Mouse (Mus musculus) adrenal gland, adult 2 months (tissue): Measurements from ENCODE around the gene Pbrm1. TPM values are rescaled to one million over a fixed set of nuclear protein-coding genes. Genes with fewer than 3 reads are reported as not detected.

Source experiments
- DNase-seq: peaks from one replicate; pipeline ENCODE4 v3.0.0; 2021
- polyA plus RNA-seq: library from polyadenylated mRNA; depleted of rRNA; stranded (reverse); fragments of >200 nt; gene quantifications from 2 replicates; pipeline ENCODE4 v1.2.3, GENCODE M21; 2012; rRNA removed
- total RNA-seq, 2 experiments: library from RNA; stranded (reverse); gene quantifications; 2 replicates each; pipeline ENCODE4 v1.2.3; 2021

The Pbrm1 gene
- total and polyA plus RNA-seq, 3 experiments = 9.3 to 48.9 (median 45.7) TPM

DNA sequence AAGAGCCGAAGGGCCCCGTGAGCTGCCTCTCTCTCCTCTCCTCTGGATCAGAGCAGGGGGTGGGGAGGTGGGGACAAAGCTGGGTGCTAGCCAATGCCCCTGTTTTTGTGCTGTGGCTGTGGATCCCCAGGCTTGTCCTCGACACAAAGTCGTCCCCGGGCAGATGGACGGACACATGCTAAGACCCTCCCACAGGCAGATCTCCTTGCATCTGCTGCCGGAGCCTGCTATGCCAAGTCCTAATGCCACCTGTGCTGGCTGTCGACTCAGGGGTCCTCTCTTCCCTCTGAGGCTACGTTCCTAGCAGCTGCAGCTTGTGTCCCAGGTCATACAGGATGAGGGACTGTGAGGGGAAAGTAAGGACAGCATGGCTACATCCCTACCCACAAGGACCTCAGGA is 147.9 kb downstream of the Pbrm1 start:
- DNase-seq = no peak

DNA sequence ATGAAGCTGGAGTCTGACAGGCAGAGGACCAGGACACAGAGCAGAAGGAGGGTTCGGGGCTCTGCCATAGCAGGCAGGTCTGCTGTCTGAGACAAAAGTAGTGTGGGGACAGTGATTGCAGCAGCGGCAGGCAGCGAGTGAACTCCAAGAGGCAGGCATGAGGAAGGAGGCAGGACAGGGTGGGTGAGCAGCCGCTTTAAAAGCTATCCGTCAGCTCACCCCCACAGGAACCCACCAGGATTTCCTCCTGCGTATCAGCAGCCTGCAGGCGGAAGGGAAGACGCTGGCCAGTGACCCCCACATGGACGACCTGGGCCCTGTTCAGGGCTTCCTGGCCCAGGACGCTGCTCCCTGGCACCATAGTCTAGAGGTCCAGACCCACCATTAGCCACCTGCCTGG is 149.5 kb downstream of the Pbrm1 start, which contains the start of gene Stab1:
Gene Stab1, minus strand, starts transcription at position 217 of the 400 bp plus-strand sequence.
- DNase-seq = peak; percentile 63

DNA sequence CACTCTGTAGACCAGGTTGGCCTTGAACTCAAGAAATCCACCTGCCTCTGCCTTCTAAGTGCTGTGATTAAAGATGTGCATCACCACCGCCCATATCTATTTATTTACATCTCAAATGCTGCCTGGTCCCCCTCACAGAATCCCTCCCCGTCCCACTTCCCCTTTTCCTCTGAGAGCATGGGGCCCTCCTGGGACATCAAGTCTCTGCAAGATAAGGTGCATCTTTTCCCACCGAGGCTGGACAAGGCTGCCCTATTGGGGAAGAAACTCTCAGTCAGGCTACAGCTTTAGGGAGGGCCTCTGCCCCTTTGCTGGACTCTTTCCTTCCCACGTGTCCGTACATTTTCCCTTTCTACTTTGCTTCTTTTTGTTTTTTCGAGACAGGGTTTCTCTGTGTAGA is 150.6 kb downstream of the Pbrm1 start:
- no peak for DNase-seq

GRCm38 (mm10) chr14:31170963-31171362 is 152.0 kb downstream of the Pbrm1 start:
- DNase-seq = no peak

Other genes with a start within 250 kb of the Pbrm1 start
- 10 to 100 TPM; 16.0 to 24.6 TPM for gene Tmem110, start 193.5 kb upstream of the Pbrm1 start, total RNA-seq
- gene Tmem110, start 193.5 kb upstream of the Pbrm1 start, polyA plus RNA-seq = 21.6 and 22.1 TPM in 2 replicates
- 1 to 10 TPM; 1.8 to 5.3 TPM for gene Mustn1, start 139.9 kb upstream of the Pbrm1 start, total RNA-seq
- 3.6 and 3.8 TPM in 2 replicates for gene Mustn1, start 139.9 kb upstream of the Pbrm1 start, polyA plus RNA-seq
- gene Itih4, start 132.7 kb upstream of the Pbrm1 start, total RNA-seq = 10 to 100 TPM in 1 of 2 experiments, 1 to 10 TPM in 1; 6.2 to 12.7 TPM
- 0.64 and 0.88 TPM in 2 replicates for gene Itih4, start 132.7 kb upstream of the Pbrm1 start, polyA plus RNA-seq
- gene Itih3, start 95.4 kb upstream of the Pbrm1 start, total RNA-seq = 1 to 10 TPM in 1 of 2 experiments, under 1 TPM in 1; 0.97 to 2.5 TPM
- gene Itih3, start 95.4 kb upstream of the Pbrm1 start, polyA plus RNA-seq = 0.18 and 0.19 TPM in 2 replicates
- gene Itih1, start 75.8 kb upstream of the Pbrm1 start, total RNA-seq = 1 to 10 TPM in 1 of 2 experiments, not detected in 1; 2.2 TPM
- gene Itih1, start 75.8 kb upstream of the Pbrm1 start, polyA plus RNA-seq = 0.37 TPM in 1 of 2 replicates, not detected in the other
- 10 to 100 TPM; 10.2 to 13.3 TPM for gene Nek4, start 67.8 kb upstream of the Pbrm1 start, total RNA-seq
- gene Nek4, start 67.8 kb upstream of the Pbrm1 start, polyA plus RNA-seq = 5.2 and 5.5 TPM in 2 replicates
- 10 to 100 TPM; 40.9 to 50.7 TPM for gene Glt8d1, start 17.7 kb upstream of the Pbrm1 start, total RNA-seq
- 17.7 and 23.3 TPM in 2 replicates for gene Glt8d1, start 17.7 kb upstream of the Pbrm1 start, polyA plus RNA-seq
- gene Spcs1, start 17.5 kb upstream of the Pbrm1 start, total RNA-seq = 100 to 1,000 TPM; 234 to 254 TPM
- 60.5 and 69.4 TPM in 2 replicates for gene Spcs1, start 17.5 kb upstream of the Pbrm1 start, polyA plus RNA-seq
- gene Gnl3, start within 50 bp of the Pbrm1 start, total RNA-seq = 100 to 1,000 TPM in 1 of 2 experiments, 10 to 100 TPM in 1; 54.3 to 140 TPM
- 5.8 and 8.3 TPM in 2 replicates for gene Gnl3, start within 50 bp of the Pbrm1 start, polyA plus RNA-seq
- gene Smim4, start 109.8 kb downstream of the Pbrm1 start, total RNA-seq = 10 to 100 TPM; 71.2 to 84.4 TPM
- gene Smim4, start 109.8 kb downstream of the Pbrm1 start, polyA plus RNA-seq = 133 TPM in 2 replicates
- gene Nt5dc2, start 111.9 kb downstream of the Pbrm1 start, total RNA-seq = 10 to 100 TPM; 22.5 to 33.3 TPM
- 107 and 124 TPM in 2 replicates for gene Nt5dc2, start 111.9 kb downstream of the Pbrm1 start, polyA plus RNA-seq
- 10 to 100 TPM; 55.8 to 67.6 TPM for gene Stab1, start 149.5 kb downstream of the Pbrm1 start, total RNA-seq
- gene Stab1, start 149.5 kb downstream of the Pbrm1 start, polyA plus RNA-seq = 80.5 and 82.1 TPM in 2 replicates
- 1 to 10 TPM; 1.3 to 1.7 TPM for gene Tnnc1, start 189.2 kb downstream of the Pbrm1 start, total RNA-seq
- gene Tnnc1, start 189.2 kb downstream of the Pbrm1 start, polyA plus RNA-seq = 0.36 TPM in 1 of 2 replicates, not detected in the other
- 100 to 1,000 TPM; 249 to 309 TPM for gene Nisch, start 197.8 kb downstream of the Pbrm1 start, total RNA-seq
- 412 and 462 TPM in 2 replicates for gene Nisch, start 197.8 kb downstream of the Pbrm1 start, polyA plus RNA-seq
- 10 to 100 TPM in 1 of 2 experiments, 1 to 10 TPM in 1; 5.2 to 11.2 TPM for gene Sema3g, start 198.7 kb downstream of the Pbrm1 start, total RNA-seq
- 8.7 and 10.9 TPM in 2 replicates for gene Sema3g, start 198.7 kb downstream of the Pbrm1 start, polyA plus RNA-seq
- 1 to 10 TPM; 6.1 to 7.3 TPM for gene Phf7, start 232.2 kb downstream of the Pbrm1 start, total RNA-seq
- gene Phf7, start 232.2 kb downstream of the Pbrm1 start, polyA plus RNA-seq = 4.6 and 4.8 TPM in 2 replicates
- gene Bap1, start 232.3 kb downstream of the Pbrm1 start, total RNA-seq = 10 to 100 TPM; 59.5 to 60.5 TPM
- gene Bap1, start 232.3 kb downstream of the Pbrm1 start, polyA plus RNA-seq = 63.2 and 72.0 TPM in 2 replicates